Mouse (Mus musculus) testis, adult 2 months (tissue): ENCODE results near the gene Syngr1.

Experiments used
- CTCF ChIP-seq: fragments of 200-500 bp; IDR thresholded peaks from 2 replicates; pipeline ENCODE4 v1.5.1; 2012; ENCODE audit warnings: low read depth, mild to moderate bottlenecking, inconsistent platforms, low read length, moderate library complexity; ENCODE audit not compliant: control insufficient read depth, insufficient read depth, insufficient replicate concordance
- POLR2A ChIP-seq: fragments of 200-500 bp; IDR thresholded peaks from 2 replicates; pipeline ENCODE4 v1.6.1; 2012; ENCODE audit warnings: low read depth, mild to moderate bottlenecking, inconsistent platforms, low read length, moderate library complexity; ENCODE audit not compliant: control insufficient read depth

- TF ChIP-seq POLR2A (no peak), CTCF (no peak)
These were observed 43.3 kb downstream of the Syngr1 start for GRCm38 (mm10) chr15:80134450-80134847.
